Mouse (Mus musculus): Measurements from ENCODE around the gene Ugt1a5. TPM values are rescaled to one million over a fixed set of nuclear protein-coding genes. Genes with fewer than 3 reads are reported as not detected.

The Ugt1a5 gene
- polyA plus RNA-seq, 1 experiment, result not detected

DNA sequence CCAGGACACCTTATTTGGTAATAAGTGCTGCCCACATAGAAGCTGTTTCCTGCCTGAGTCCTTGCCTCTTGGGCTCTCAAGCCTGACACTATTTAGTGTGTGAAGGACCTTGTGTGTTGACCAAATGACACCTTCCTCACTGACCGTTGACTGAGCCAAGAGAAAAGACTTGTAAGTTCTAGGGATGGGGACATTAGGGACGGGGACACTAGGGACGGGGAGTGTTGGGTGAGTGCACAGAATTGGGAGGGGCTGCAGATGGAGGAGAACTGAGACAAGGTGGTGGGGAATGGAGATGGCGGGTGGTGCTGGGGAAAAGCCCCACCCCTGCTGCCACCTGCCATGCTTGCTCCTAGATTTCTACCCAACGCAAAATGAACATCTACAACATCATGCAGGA is 64.2 kb downstream of the Ugt1a5 start:
- Histone ChIP-seq H3K4me3 (no peak overlapping the region), H3K79me2 (ENCODE audit: control insufficient read depth, insufficient read depth) (no peaks in the 10 kb centered on the region)
- TF ChIP-seq CEBPB (IDR thresholded peaks at IDR 0.05; ENCODE audit: insufficient read depth, poor library complexity, severe bottlenecking) (no peak), POLR2AphosphoS2 (IDR thresholded peaks at IDR 0.05; ENCODE audit: insufficient read length, low read depth) (no peak), USF1 (IDR thresholded peaks at IDR 0.05; ENCODE audit: low read depth) (no peak), POLR2A (IDR thresholded peaks at IDR 0.05; ENCODE audit: insufficient read length, low read depth) (no peak), MAX (IDR thresholded peaks at IDR 0.05; ENCODE audit: low read depth) (no peak), SRF (IDR thresholded peaks at IDR 0.05; ENCODE audit: control insufficient read depth, insufficient read length, low read depth) (no peak), REST (IDR thresholded peaks at IDR 0.05; ENCODE audit: insufficient read depth, insufficient read length) (no peak), MYOD1 (IDR thresholded peaks at IDR 0.05; ENCODE audit: control insufficient read depth in 1 of 3, insufficient read length in 2 of 3, low read depth in 2 of 3) (no peak)

DNA sequence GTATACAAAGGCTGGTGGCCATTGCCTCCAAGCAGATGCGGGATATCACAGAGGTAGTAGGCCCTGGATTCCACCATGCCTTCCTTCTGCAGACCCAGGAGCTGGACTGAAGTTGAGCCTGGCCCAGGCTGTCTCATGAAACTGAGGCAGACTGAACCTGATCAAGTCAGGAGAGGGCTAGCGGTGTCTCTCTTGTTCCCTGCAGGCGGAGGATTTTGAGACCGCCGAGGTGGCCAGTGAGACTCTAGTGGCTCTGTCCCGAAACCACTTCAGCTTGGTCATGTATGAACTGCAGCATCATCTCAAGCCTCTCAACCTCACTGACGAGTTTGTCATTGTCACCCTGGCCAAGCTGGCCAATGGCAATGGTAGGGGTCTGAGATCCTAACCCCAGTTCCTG is 64.6 kb downstream of the Ugt1a5 start:
- no peak overlapping the region for H3K4me3 ChIP-seq
- H3ac ChIP-seq (ENCODE audit: control insufficient read depth, insufficient read length), result no peak overlapping the region
- no peaks in the 10 kb centered on the region for H3K79me2 ChIP-seq (ENCODE audit: control insufficient read depth, insufficient read depth)
- H3K36me3 ChIP-seq (ENCODE audit: control insufficient read depth, insufficient read depth), result no peaks in the 10 kb centered on the region
- H3K27me3 ChIP-seq (ENCODE audit: control insufficient read depth, insufficient read depth, insufficient read length), result peaks cover 16% of the 10 kb centered on the region
- no peak overlapping the region for H3K4me2 ChIP-seq (ENCODE audit: low read depth)
- TF ChIP-seq USF1 (IDR thresholded peaks at IDR 0.05; ENCODE audit: low read depth) (no peak), POLR2AphosphoS2 (IDR thresholded peaks at IDR 0.05; ENCODE audit: insufficient read length, low read depth) (no peak), E2F4 (IDR thresholded peaks at IDR 0.05; ENCODE audit: insufficient read depth) (no peak), MAX (IDR thresholded peaks at IDR 0.05; ENCODE audit: low read depth) (no peak), MYOG (IDR thresholded peaks at IDR 0.05; ENCODE audit: control insufficient read depth in 1 of 3, insufficient read depth in 1 of 3, insufficient read length in 2 of 3, low read depth in 2 of 3) (no peak), MYOD1 (IDR thresholded peaks at IDR 0.05; ENCODE audit: control insufficient read depth in 1 of 3, insufficient read length in 2 of 3, low read depth in 2 of 3) (no peak), TCF3 (IDR thresholded peaks at IDR 0.05; ENCODE audit: insufficient read length, low read depth) (no peak), POLR2A (IDR thresholded peaks at IDR 0.05; ENCODE audit: insufficient read length, low read depth) (no peak)

More for the DNA sequence above, 64.2 kb downstream of the Ugt1a5 start:
- no peaks in the 10 kb centered on the region for H3K36me3 ChIP-seq (ENCODE audit: control insufficient read depth, insufficient read depth)
- H3K27me3 ChIP-seq (ENCODE audit: control insufficient read depth, insufficient read depth, insufficient read length), result peaks cover 14% of the 10 kb centered on the region
- no peak overlapping the region for H3ac ChIP-seq (ENCODE audit: control insufficient read depth, insufficient read length)
- H3K4me2 ChIP-seq (ENCODE audit: low read depth), result no peak overlapping the region

DNA sequence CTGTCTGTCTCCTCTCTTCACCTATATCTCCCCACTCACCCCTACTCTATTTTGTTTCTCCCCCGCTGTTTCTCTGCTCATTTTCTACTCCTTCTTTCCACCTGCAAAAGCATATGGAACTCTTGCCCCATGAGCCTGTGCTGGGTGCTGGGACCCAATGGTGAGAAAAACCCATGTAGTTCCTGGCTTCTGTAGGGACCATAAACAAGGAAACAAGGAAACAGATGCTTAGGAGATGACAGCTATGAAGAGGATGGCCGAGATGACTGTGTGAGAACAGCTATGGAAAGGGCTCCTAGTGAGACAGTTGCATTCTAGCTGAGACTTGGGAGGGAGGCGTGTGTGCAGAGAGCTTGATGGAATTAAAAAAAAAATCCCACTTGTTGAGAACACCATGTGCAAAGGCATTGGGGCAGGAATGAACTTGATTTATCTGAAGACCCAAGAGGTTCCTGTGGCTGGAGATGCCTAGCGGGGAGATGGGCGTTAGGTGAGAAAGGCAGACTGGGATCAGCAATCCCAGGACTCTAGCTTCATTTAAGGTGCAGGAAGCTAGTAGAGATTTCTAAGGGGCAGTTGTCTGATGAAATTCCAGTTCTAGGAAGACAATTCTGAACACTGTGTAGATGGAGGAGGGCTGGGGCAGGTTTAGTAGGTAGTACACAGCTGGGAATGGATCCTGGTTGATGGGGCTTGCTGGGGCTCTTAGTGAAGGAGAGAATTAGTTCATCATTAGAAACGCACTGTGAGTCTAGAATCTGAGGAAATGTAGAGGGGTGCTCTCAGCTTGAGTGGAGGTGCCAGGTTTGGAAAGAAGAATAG is 65.4 kb downstream of the Ugt1a5 start:
- Histone ChIP-seq H3K4me3 (no peak overlapping the region), H3K36me3 (ENCODE audit: control insufficient read depth, insufficient read depth) (no peaks in the 10 kb centered on the region), H3K79me2 (ENCODE audit: control insufficient read depth, insufficient read depth) (no peaks in the 10 kb centered on the region), H3K4me2 (ENCODE audit: low read depth) (no peak overlapping the region), H3ac (ENCODE audit: control insufficient read depth, insufficient read length) (no peak overlapping the region), H3K27me3 (ENCODE audit: control insufficient read depth, insufficient read depth, insufficient read length) (peaks cover 16% of the 10 kb centered on the region)
- TF ChIP-seq MYOG (IDR thresholded peaks at IDR 0.05; ENCODE audit: control insufficient read depth in 1 of 3, insufficient read depth in 1 of 3, insufficient read length in 2 of 3, low read depth in 2 of 3) (no peak), MYOD1 (IDR thresholded peaks at IDR 0.05; ENCODE audit: control insufficient read depth in 1 of 3, insufficient read length in 2 of 3, low read depth in 2 of 3) (no peak), TCF12 (IDR thresholded peaks at IDR 0.05; ENCODE audit: insufficient read depth, poor library complexity, severe bottlenecking) (no peak), E2F4 (IDR thresholded peaks at IDR 0.05; ENCODE audit: insufficient read depth) (no peak), TCF3 (IDR thresholded peaks at IDR 0.05; ENCODE audit: insufficient read length, low read depth) (no peak), MAX (IDR thresholded peaks at IDR 0.05; ENCODE audit: low read depth) (no peak), SRF (IDR thresholded peaks at IDR 0.05; ENCODE audit: control insufficient read depth, insufficient read length, low read depth) (no peak), POLR2A (IDR thresholded peaks at IDR 0.05; ENCODE audit: insufficient read length, low read depth) (no peak), CEBPB (IDR thresholded peaks at IDR 0.05; ENCODE audit: insufficient read depth, poor library complexity, severe bottlenecking) (no peak), POLR2AphosphoS2 (IDR thresholded peaks at IDR 0.05; ENCODE audit: insufficient read length, low read depth) (no peak), REST (IDR thresholded peaks at IDR 0.05; ENCODE audit: insufficient read depth, insufficient read length) (no peak), USF1 (IDR thresholded peaks at IDR 0.05; ENCODE audit: low read depth) (no peak)

DNA sequence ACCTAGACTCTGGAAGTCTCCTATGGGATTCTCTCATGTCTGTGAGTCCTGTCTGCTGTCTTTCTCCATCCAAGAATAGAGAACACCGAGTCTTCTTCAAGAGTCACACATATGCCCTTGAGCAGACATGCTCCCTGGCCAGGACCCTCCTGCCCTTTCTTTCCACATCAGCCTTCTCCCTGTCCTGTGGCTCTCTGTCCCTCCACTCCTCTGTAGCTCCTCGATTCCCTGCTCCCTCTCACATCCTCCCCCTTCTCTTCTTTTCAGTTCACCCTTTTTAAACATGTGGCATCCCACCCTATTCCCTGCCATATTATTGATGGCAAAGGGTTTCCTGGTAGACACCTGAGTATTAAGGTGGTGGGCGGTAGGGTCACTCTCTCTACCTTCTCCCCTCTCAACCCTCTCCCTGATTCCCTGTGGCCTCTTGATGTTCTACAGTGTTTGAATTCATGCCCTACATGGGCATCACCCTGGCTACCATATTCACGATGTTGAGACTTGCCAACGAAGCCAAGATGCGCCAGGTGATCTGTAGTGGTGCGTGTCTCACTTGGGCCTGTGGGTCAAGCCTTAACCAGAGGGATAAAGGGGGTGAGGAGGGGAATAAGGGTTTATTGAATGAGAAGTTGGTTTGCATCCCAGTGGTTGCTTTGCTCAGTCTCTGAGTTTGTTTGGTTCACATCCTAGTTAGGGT is 66.1 kb downstream of the Ugt1a5 start:
- no peak overlapping the region for H3K4me2 ChIP-seq (ENCODE audit: low read depth)
- H3K4me3 ChIP-seq, result no peak overlapping the region
- H3K27me3 ChIP-seq (ENCODE audit: control insufficient read depth, insufficient read depth, insufficient read length), result peaks cover 16% of the 10 kb centered on the region
- H3ac ChIP-seq (ENCODE audit: control insufficient read depth, insufficient read length), result no peak overlapping the region
- TF ChIP-seq CEBPB (IDR thresholded peaks at IDR 0.05; ENCODE audit: insufficient read depth, poor library complexity, severe bottlenecking) (no peak), TCF12 (IDR thresholded peaks at IDR 0.05; ENCODE audit: insufficient read depth, poor library complexity, severe bottlenecking) (no peak), MYOG (IDR thresholded peaks at IDR 0.05; ENCODE audit: control insufficient read depth in 1 of 3, insufficient read depth in 1 of 3, insufficient read length in 2 of 3, low read depth in 2 of 3) (no peak), POLR2A (IDR thresholded peaks at IDR 0.05; ENCODE audit: insufficient read length, low read depth) (no peak), TCF3 (IDR thresholded peaks at IDR 0.05; ENCODE audit: insufficient read length, low read depth) (no peak), E2F4 (IDR thresholded peaks at IDR 0.05; ENCODE audit: insufficient read depth) (no peak), MAX (IDR thresholded peaks at IDR 0.05; ENCODE audit: low read depth) (no peak), POLR2AphosphoS2 (IDR thresholded peaks at IDR 0.05; ENCODE audit: insufficient read length, low read depth) (no peak), SRF (IDR thresholded peaks at IDR 0.05; ENCODE audit: control insufficient read depth, insufficient read length, low read depth) (no peak), USF1 (IDR thresholded peaks at IDR 0.05; ENCODE audit: low read depth) (no peak), MYOD1 (IDR thresholded peaks at IDR 0.05; ENCODE audit: control insufficient read depth in 1 of 3, insufficient read length in 2 of 3, low read depth in 2 of 3) (no peak), REST (IDR thresholded peaks at IDR 0.05; ENCODE audit: insufficient read depth, insufficient read length) (no peak)
- no peaks in the 10 kb centered on the region for H3K79me2 ChIP-seq (ENCODE audit: control insufficient read depth, insufficient read depth)
- no peaks in the 10 kb centered on the region for H3K36me3 ChIP-seq (ENCODE audit: control insufficient read depth, insufficient read depth)

Data from myocyte (in vitro differentiated cells).